Mouse (Mus musculus) cortical plate, adult 2 months (tissue): ENCODE measurements around the gene Ntm.

Experiments
- CTCF ChIP-seq: fragments of 200-500 bp; IDR thresholded peaks from 2 replicates; pipeline ENCODE4 v1.5.1; 2011; ENCODE audit warnings: mild to moderate bottlenecking, control low read depth, low read length; ENCODE audit not compliant: insufficient read depth; ENCODE audit errors: extremely low read depth
- POLR2A ChIP-seq: fragments of 200-500 bp; IDR thresholded peaks from 2 replicates; pipeline ENCODE4 v1.6.1; 2011; ENCODE audit warnings: mild to moderate bottlenecking, low read length, control low read depth; ENCODE audit not compliant: insufficient read depth; ENCODE audit errors: extremely low read depth

- no peak for TF ChIP-seq CTCF
- no peak for TF ChIP-seq POLR2A
These were observed 838.5 kb downstream of the Ntm start for GRCm38 (mm10) chr9:29124455-29124854.
